Mouse (Mus musculus) spleen, adult 12 weeks (tissue): ENCODE results near the gene Prkag2.

Experiments used
- DNase-seq: peaks from one replicate; pipeline ENCODE4 v3.0.0; 2022; ENCODE audit warnings: low spot score

The Prkag2 gene

GRCm38 (mm10) chr5:24967898-24968535, 132.4 kb downstream of the Prkag2 start:
- no peak for DNase-seq

- DNase-seq: no peak
Measured at GRCm38 (mm10) chr5:24963776-24964175, 136.7 kb downstream of the Prkag2 start.

- DNase-seq: no peak
Measured at GRCm38 (mm10) chr5:24960791-24961190, 139.7 kb downstream of the Prkag2 start.

GRCm38 (mm10) chr5:24959758-24960157, 140.7 kb downstream of the Prkag2 start:
- no peak for DNase-seq

- DNase-seq: no peak
Measured at GRCm38 (mm10) chr5:24958596-24958995, 141.8 kb downstream of the Prkag2 start.

- no peak for DNase-seq
Measured at GRCm38 (mm10) chr5:24956891-24957290, 143.6 kb downstream of the Prkag2 start.

- no peak for DNase-seq
Measured at GRCm38 (mm10) chr5:24952842-24953741, 147.3 kb downstream of the Prkag2 start.

GRCm38 (mm10) chr5:24952212-24952611, 148.2 kb downstream of the Prkag2 start:
- DNase-seq: no peak

GRCm38 (mm10) chr5:24950891-24951574, 149.4 kb downstream of the Prkag2 start:
- DNase-seq: no peak

- no peak for DNase-seq
Measured at GRCm38 (mm10) chr5:24950039-24950438, 150.4 kb downstream of the Prkag2 start.

- no peak for DNase-seq
Measured at GRCm38 (mm10) chr5:24938046-24938822, 162.2 kb downstream of the Prkag2 start.

- DNase-seq: no peak
Measured at GRCm38 (mm10) chr5:24936451-24936850, 164.0 kb downstream of the Prkag2 start.

- DNase-seq: no peak
Measured at GRCm38 (mm10) chr5:24935446-24935845, 165.0 kb downstream of the Prkag2 start.

GRCm38 (mm10) chr5:24933760-24934159, 166.7 kb downstream of the Prkag2 start:
- no peak for DNase-seq

GRCm38 (mm10) chr5:24931578-24932185, 168.8 kb downstream of the Prkag2 start:
- no peak for DNase-seq

- no peak for DNase-seq
Measured at GRCm38 (mm10) chr5:24930831-24931577, 169.4 kb downstream of the Prkag2 start.

- DNase-seq: no peak
Measured at GRCm38 (mm10) chr5:24928816-24929215, 171.6 kb downstream of the Prkag2 start.

- DNase-seq: no peak
Measured at GRCm38 (mm10) chr5:24927706-24928105, 172.7 kb downstream of the Prkag2 start.

GRCm38 (mm10) chr5:24919155-24919554, 181.3 kb downstream of the Prkag2 start:
- DNase-seq: no peak

GRCm38 (mm10) chr5:24916511-24916910, 183.9 kb downstream of the Prkag2 start:
- no peak for DNase-seq

GRCm38 (mm10) chr5:24915119-24915518, 185.3 kb downstream of the Prkag2 start:
- DNase-seq: no peak
